15 mouse cellular contexts compared by ENCODE assay signal in the genomic region with DNA sequence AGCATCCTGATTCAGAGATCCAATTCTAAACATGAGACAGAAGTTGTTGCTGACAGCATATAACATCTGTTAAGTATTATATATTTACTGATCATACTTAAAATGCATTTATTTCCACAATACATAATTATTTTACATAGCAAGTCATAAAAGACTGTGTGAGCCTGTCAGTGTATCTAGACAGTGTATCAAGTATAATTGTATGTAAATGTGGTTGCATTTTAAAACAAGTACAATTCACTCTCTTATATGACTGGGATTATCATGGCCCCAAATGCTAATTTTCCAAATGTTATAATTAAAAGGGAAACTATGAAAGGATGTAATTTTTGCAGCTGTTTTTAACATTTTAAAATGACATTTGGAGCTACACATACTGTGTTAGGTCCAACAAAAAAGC.
"Had no signal": no experiment of that assay in that cellular context is flagged by ENCODE, and none has a peak within 500 bp of the region (broad histone marks: within the 10 kb centered on the region; RNA-seq: fewer than 3 reads in every experiment).

No protein-coding gene starts in this region.

- H3K4me2 ChIP-seq: lung, embryonic 15.5 days; midbrain, embryonic 12.5 days; neural tube, embryonic 12.5 days had no signal

- H3K27ac ChIP-seq: lung, embryonic 15.5 days; macrophage; midbrain, embryonic 12.5 days; neural tube, embryonic 12.5 days had no signal

- H3K36me3 ChIP-seq: lung, embryonic 15.5 days; midbrain, embryonic 12.5 days; neural tube, embryonic 12.5 days had no signal

- ATAC-seq: liver, postnatal 0 days; lung, postnatal 0 days had no signal

- H3K4me1 ChIP-seq: lung, embryonic 15.5 days had no signal

- H3K9me3 ChIP-seq: lung, embryonic 15.5 days; megakaryocyte, embryonic 14.5 days; midbrain, embryonic 12.5 days; neural tube, embryonic 12.5 days had no signal

- H3K27me3 ChIP-seq: lung, embryonic 15.5 days; megakaryocyte, embryonic 14.5 days; midbrain, embryonic 12.5 days; neural tube, embryonic 12.5 days had no signal

- H3K4me3 ChIP-seq: lung, embryonic 15.5 days; megakaryocyte, embryonic 14.5 days; midbrain, embryonic 12.5 days; neural tube, embryonic 12.5 days had no signal

- DNase-seq: liver, postnatal 0 days; lung, adult 2 months; lung, postnatal 14 days; lung, postnatal 36 days; midbrain, embryonic 14.5 days; right cerebral cortex, postnatal 14 days; thymus, adult 18-20 months; thymus, postnatal 14 days; thymus, postnatal 36 days had no signal

- H3K9ac ChIP-seq: liver, postnatal 0 days; lung, embryonic 15.5 days; midbrain, embryonic 12.5 days; neural tube, embryonic 12.5 days had no signal
